Mouse (Mus musculus) E14TG2a.4 (cell line): ENCODE results near the gene Sptbn4.

Source experiments
- CTCF ChIP-seq: conservative IDR thresholded peaks from 2 replicates; pipeline ENCODE4 v1.5.1; 2014; ENCODE audit warnings: low read length
- NANOG ChIP-seq: IDR thresholded peaks from 2 replicates; pipeline ENCODE4 v1.6.1; 2014; ENCODE audit warnings: borderline replicate concordance, low read length, mixed read lengths
- POU5F1 ChIP-seq: IDR thresholded peaks from 2 replicates; pipeline ENCODE4 v1.6.1; 2014; ENCODE audit warnings: low read length, borderline replicate concordance

- TF ChIP-seq CTCF = no peak
- TF ChIP-seq NANOG = no peak
- no peak for TF ChIP-seq POU5F1
Observed at GRCm38 (mm10) chr7:27333316-27333941, 114.1 kb downstream of the Sptbn4 start.
